Mouse (Mus musculus): ENCODE data around the gene Psapl1.
A peak's percentile ranks its signal among the peaks of the same experiment; 100 is the strongest.

The Psapl1 gene

GRCm38 (mm10) chr5:36203916-36204315 is at the start of gene Psapl1:
Gene Psapl1, plus strand, starts transcription at chr5:36204021.
- DNase-seq = no peak

- no peak for DNase-seq
Measured at GRCm38 (mm10) chr5:36154879-36155485, 48.8 kb upstream of the Psapl1 start.

GRCm38 (mm10) chr5:36165424-36166302 is 38.2 kb upstream of the Psapl1 start:
- DNase-seq = no peak

GRCm38 (mm10) chr5:36166346-36167013 is 37.3 kb upstream of the Psapl1 start:
- DNase-seq = no peak

- peak; percentile 63 for DNase-seq
Measured at GRCm38 (mm10) chr5:36168963-36169650, 34.7 kb upstream of the Psapl1 start.

GRCm38 (mm10) chr5:36174569-36175115 is 29.2 kb upstream of the Psapl1 start:
- no peak for DNase-seq

GRCm38 (mm10) chr5:36176409-36176808 is 27.4 kb upstream of the Psapl1 start:
- DNase-seq = peak; percentile 81

GRCm38 (mm10) chr5:36176873-36177272 is 26.9 kb upstream of the Psapl1 start:
- DNase-seq = no peak

GRCm38 (mm10) chr5:36178215-36178614 is 25.6 kb upstream of the Psapl1 start:
- no peak for DNase-seq

GRCm38 (mm10) chr5:36178785-36179184 is 25.0 kb upstream of the Psapl1 start:
- DNase-seq = no peak

- DNase-seq = no peak
Measured at GRCm38 (mm10) chr5:36179708-36180107, 24.1 kb upstream of the Psapl1 start.

GRCm38 (mm10) chr5:36182326-36182725 is 21.5 kb upstream of the Psapl1 start:
- no peak for DNase-seq

- DNase-seq = peak; percentile 26
Measured at GRCm38 (mm10) chr5:36186294-36187053, 17.3 kb upstream of the Psapl1 start.

GRCm38 (mm10) chr5:36188310-36188709 is 15.5 kb upstream of the Psapl1 start:
- peak; percentile 30 for DNase-seq

- no peak for DNase-seq
Measured at GRCm38 (mm10) chr5:36191285-36191684, 12.5 kb upstream of the Psapl1 start.

- no peak for DNase-seq
Measured at GRCm38 (mm10) chr5:36191876-36192275, 11.9 kb upstream of the Psapl1 start.

- DNase-seq = no peak
Measured at GRCm38 (mm10) chr5:36192677-36193076, 11.1 kb upstream of the Psapl1 start.

GRCm38 (mm10) chr5:36194631-36195030 is 9.2 kb upstream of the Psapl1 start:
- no peak for DNase-seq

- DNase-seq = no peak
Measured at GRCm38 (mm10) chr5:36195436-36195835, 8.4 kb upstream of the Psapl1 start.

- DNase-seq = no peak
Measured at GRCm38 (mm10) chr5:36199519-36199918, 4.3 kb upstream of the Psapl1 start.

- no peak for DNase-seq
Measured at GRCm38 (mm10) chr5:36202781-36203180, 1.0 kb upstream of the Psapl1 start.

- DNase-seq = no peak
Measured at GRCm38 (mm10) chr5:36203421-36203820, 400 bp upstream of the Psapl1 start.
